Mouse (Mus musculus) erythroblast, embryonic 14.5 days (primary cell): ENCODE measurements around the gene Plxnc1.

Experiments
- GATA1 ChIP-seq: IDR thresholded peaks from 2 replicates; pipeline ENCODE4 v1.6.1; 2012; ENCODE audit warnings: low read length, inconsistent platforms, mixed read lengths
- TAL1 ChIP-seq: IDR thresholded peaks from 3 replicates; pipeline ENCODE4 v1.6.1; 2012; ENCODE audit warnings: low read length, inconsistent platforms, mixed read lengths

DNA sequence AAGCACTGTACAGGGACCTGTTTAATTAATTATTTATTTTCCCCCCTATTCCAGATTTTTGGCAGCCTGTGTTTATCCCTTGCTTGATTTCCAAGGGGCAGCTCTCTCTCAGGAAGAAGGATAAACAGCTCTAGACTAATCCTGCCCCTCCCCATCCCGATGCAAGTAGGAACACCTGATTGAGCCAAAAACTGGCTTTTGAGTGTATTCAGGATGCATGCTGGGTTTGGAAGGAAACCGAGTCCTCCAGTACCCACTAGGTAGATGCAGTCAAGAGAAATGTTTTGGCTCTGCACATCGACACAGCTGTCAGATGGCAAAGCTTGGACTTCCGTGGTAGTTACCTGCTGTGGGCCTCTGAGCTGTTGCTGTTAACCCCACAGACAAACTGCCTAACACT lies 3.1 kb downstream of the Plxnc1 start:
- TF ChIP-seq TAL1 (no peak), GATA1 (no peak)
